Mouse (Mus musculus) heart, embryonic 10.5 days (tissue): ENCODE data around the gene Rnaseh2c. TPM values are rescaled to one million over a fixed set of nuclear protein-coding genes. Genes with fewer than 3 reads are reported as not detected.

ENCODE experiments used
- DNase-seq: peaks from one replicate; pipeline ENCODE4 v3.0.0-alpha.2; 2017; ENCODE audit warnings: low spot score
- H3K27ac ChIP-seq: fragments of 300-500 bp; sonication (generic); 2 replicates; pipeline ENCODE4 v1.5.1; 2016; ENCODE audit warnings: mild to moderate bottlenecking
- H3K27me3 ChIP-seq: fragments of 300-500 bp; sonication (generic); 2 replicates; pipeline ENCODE4 v1.6.1; 2016; ENCODE audit warnings: mild to moderate bottlenecking; ENCODE audit not compliant: poor library complexity, insufficient read depth, severe bottlenecking
- H3K36me3 ChIP-seq: fragments of 300-500 bp; sonication (generic); 2 replicates; pipeline ENCODE4 v1.6.1; 2016; ENCODE audit warnings: mild to moderate bottlenecking, moderate library complexity
- H3K4me1 ChIP-seq: fragments of 300-500 bp; sonication (generic); 2 replicates; pipeline ENCODE4 v1.6.1; 2016; ENCODE audit warnings: mild to moderate bottlenecking
- H3K4me3 ChIP-seq: fragments of 300-500 bp; sonication (generic); 2 replicates; pipeline ENCODE4 v1.5.1; 2016; ENCODE audit warnings: mild to moderate bottlenecking, moderate library complexity
- H3K9me3 ChIP-seq: fragments of 300-500 bp; sonication (generic); 2 replicates; pipeline ENCODE4 v1.6.1; 2016; ENCODE audit warnings: mild to moderate bottlenecking, moderate library complexity
- WGBS: fragments of 180-500 bp; shearing (Covaris S2); methylation state at CpG from one replicate; pipeline ENCODE4 v1.1.7; 2016; 5-methylcytosine and 5-hydroxymethylcytosine counted together
- polyA plus RNA-seq: library from polyadenylated mRNA; unstranded; fragments of >200 nt; fragmentation: Nextera tagmentation; extraction: Ambion mirVana; gene quantifications from 2 replicates; pipeline ENCODE4 v1.2.1, GENCODE M21; 2016

The Rnaseh2c gene
- polyA plus RNA-seq, 1 experiment from 2014 or later = 142 TPM

GRCm38 (mm10) chr19:5646731-5647330 lies 45.2 kb downstream of the Rnaseh2c start:
- DNase-seq = no peak
- H3K9me3 ChIP-seq = no peaks in the 10 kb centered on the region
- H3K4me1 ChIP-seq = peaks cover 29% of the 10 kb centered on the region
- H3K36me3 ChIP-seq = peaks cover 77% of the 10 kb centered on the region
- WGBS = 93% methylated on average over 8 of the region's 8 CpGs
- H3K27me3 ChIP-seq = peaks cover 5% of the 10 kb centered on the region; the same call in 1 of the 2 replicates
- H3K27ac ChIP-seq = no peak overlapping the region
- H3K4me3 ChIP-seq = no peak overlapping the region

GRCm38 (mm10) chr19:5647791-5648190 lies 46.1 kb downstream of the Rnaseh2c start:
- H3K27ac ChIP-seq = peak overlapping the region; percentile 87
- H3K4me1 ChIP-seq = peaks cover 29% of the 10 kb centered on the region
- no peak for DNase-seq
- no peak overlapping the region for H3K4me3 ChIP-seq
- peaks cover 10% of the 10 kb centered on the region for H3K27me3 ChIP-seq
- peaks cover 76% of the 10 kb centered on the region for H3K36me3 ChIP-seq
- H3K9me3 ChIP-seq = no peaks in the 10 kb centered on the region
- WGBS = 93% methylated on average over 6 of the region's 6 CpGs

- Histone ChIP-seq H3K27me3 (peaks cover 15% of the 10 kb centered on the region), H3K36me3 (peaks cover 76% of the 10 kb centered on the region), H3K27ac (peak overlapping the region; percentile 87), H3K9me3 (no peaks in the 10 kb centered on the region), H3K4me1 (peaks cover 29% of the 10 kb centered on the region), H3K4me3 (peak overlapping the region; percentile 49)
- 10% methylated on average over 26 of the region's 26 CpGs for WGBS
- peak; percentile 91 for DNase-seq
Observed at GRCm38 (mm10) chr19:5648401-5649297, 47.0 kb downstream of the Rnaseh2c start.

- Histone ChIP-seq H3K4me3 (peak overlapping the region; percentile 49), H3K36me3 (peaks cover 76% of the 10 kb centered on the region), H3K27me3 (peaks cover 21% of the 10 kb centered on the region), H3K27ac (peak overlapping the region; percentile 87), H3K4me1 (peaks cover 36% of the 10 kb centered on the region), H3K9me3 (no peaks in the 10 kb centered on the region)
- no peak for DNase-seq
- WGBS = 67% methylated on average over 6 of the region's 6 CpGs
Observed at GRCm38 (mm10) chr19:5649298-5649741, 47.6 kb downstream of the Rnaseh2c start.

GRCm38 (mm10) chr19:5651502-5652274 lies 50.0 kb downstream of the Rnaseh2c start:
- Histone ChIP-seq H3K27me3 (peaks cover 45% of the 10 kb centered on the region), H3K4me3 (no peak overlapping the region), H3K9me3 (no peaks in the 10 kb centered on the region), H3K4me1 (peaks cover 46% of the 10 kb centered on the region), H3K27ac (peak overlapping the region; percentile 29; the same call in 1 of the 2 replicates), H3K36me3 (peaks cover 76% of the 10 kb centered on the region)
- no peak for DNase-seq
- 52% methylated on average over 13 of the region's 13 CpGs for WGBS

GRCm38 (mm10) chr19:5652570-5652969 lies 50.9 kb downstream of the Rnaseh2c start:
- Histone ChIP-seq H3K27ac (no peak overlapping the region), H3K4me3 (no peak overlapping the region), H3K36me3 (peaks cover 74% of the 10 kb centered on the region), H3K27me3 (peaks cover 49% of the 10 kb centered on the region), H3K4me1 (peaks cover 42% of the 10 kb centered on the region), H3K9me3 (no peaks in the 10 kb centered on the region)
- WGBS = 77% methylated on average over 6 of the region's 6 CpGs
- DNase-seq = no peak

GRCm38 (mm10) chr19:5653969-5654719 lies 52.5 kb downstream of the Rnaseh2c start:
- Histone ChIP-seq H3K36me3 (peaks cover 79% of the 10 kb centered on the region), H3K4me1 (peaks cover 27% of the 10 kb centered on the region), H3K4me3 (peak overlapping the region; percentile 56), H3K27ac (peak overlapping the region; percentile 69), H3K9me3 (no peaks in the 10 kb centered on the region), H3K27me3 (peaks cover 49% of the 10 kb centered on the region)
- DNase-seq = no peak
- 13% methylated on average over 62 of the region's 62 CpGs for WGBS

GRCm38 (mm10) chr19:5654720-5655298 lies 53.1 kb downstream of the Rnaseh2c start:
- Histone ChIP-seq H3K4me1 (peaks cover 22% of the 10 kb centered on the region), H3K9me3 (no peaks in the 10 kb centered on the region), H3K36me3 (peaks cover 86% of the 10 kb centered on the region), H3K27ac (peak overlapping the region; percentile 69), H3K4me3 (peak overlapping the region; percentile 56), H3K27me3 (peaks cover 49% of the 10 kb centered on the region)
- DNase-seq = no peak
- WGBS = 17% methylated on average over 43 of the region's 43 CpGs

Other genes starting within 250 kb of the Rnaseh2c start
- gene Eif1ad, start 235.1 kb upstream of the Rnaseh2c start, polyA plus RNA-seq = 58.0 and 72.6 TPM in 2 replicates
- gene Banf1, start 234.7 kb upstream of the Rnaseh2c start, polyA plus RNA-seq = 533 and 575 TPM in 2 replicates
- 52.7 and 88.8 TPM in 2 replicates for gene Sart1, start 213.2 kb upstream of the Rnaseh2c start, polyA plus RNA-seq
- gene Tsga10ip, start 199.3 kb upstream of the Rnaseh2c start, polyA plus RNA-seq = 1.2 and 1.8 TPM in 2 replicates
- 173 and 209 TPM in 2 replicates for gene Drap1, start 176.9 kb upstream of the Rnaseh2c start, polyA plus RNA-seq
- gene AI837181, start 176.7 kb upstream of the Rnaseh2c start, polyA plus RNA-seq = 39.3 and 49.1 TPM in 2 replicates
- gene Fosl1, start 154.3 kb upstream of the Rnaseh2c start, polyA plus RNA-seq = 0.34 and 0.49 TPM in 2 replicates
- gene Ccdc85b, start 144.0 kb upstream of the Rnaseh2c start, polyA plus RNA-seq = 8.3 and 11.6 TPM in 2 replicates
- gene Fibp, start 141.3 kb upstream of the Rnaseh2c start, polyA plus RNA-seq = 79.5 and 87.9 TPM in 2 replicates
- 0.85 and 1.1 TPM in 2 replicates for gene Ctsw, start 133.4 kb upstream of the Rnaseh2c start, polyA plus RNA-seq
- gene Efemp2, start 127.9 kb upstream of the Rnaseh2c start, polyA plus RNA-seq = 62.7 and 92.3 TPM in 2 replicates
- gene Mus81, start 113.5 kb upstream of the Rnaseh2c start, polyA plus RNA-seq = 41.7 and 44.7 TPM in 2 replicates
- 2,322 and 2,829 TPM in 2 replicates for gene Cfl1, start 111.4 kb upstream of the Rnaseh2c start, polyA plus RNA-seq
- 0.14 and 0.25 TPM in 2 replicates for gene 1700020D05Rik, start 98.1 kb upstream of the Rnaseh2c start, polyA plus RNA-seq
- 10.6 and 15.6 TPM in 2 replicates for gene Snx32, start 91.3 kb upstream of the Rnaseh2c start, polyA plus RNA-seq
- 0.35 TPM in 1 of 2 replicates, not detected in the other for gene Ovol1, start 41.2 kb upstream of the Rnaseh2c start, polyA plus RNA-seq
- 2.2 and 2.7 TPM in 2 replicates for gene Ap5b1, start 33.8 kb upstream of the Rnaseh2c start, polyA plus RNA-seq
- gene Kat5, start 8.4 kb downstream of the Rnaseh2c start, polyA plus RNA-seq = 33.2 and 35.4 TPM in 2 replicates
- gene Rela, start 35.6 kb downstream of the Rnaseh2c start, polyA plus RNA-seq = 36.8 and 38.1 TPM in 2 replicates
- 24.7 and 28.9 TPM in 2 replicates for gene Sipa1, start 61.8 kb downstream of the Rnaseh2c start, polyA plus RNA-seq
- 33.6 and 36.0 TPM in 2 replicates for gene Map3k11, start 86.9 kb downstream of the Rnaseh2c start, polyA plus RNA-seq
- 20.1 and 26.3 TPM in 2 replicates for gene Pcnx3, start 87.0 kb downstream of the Rnaseh2c start, polyA plus RNA-seq
- 0.15 TPM in 1 of 2 replicates, not detected in the other for gene Kcnk7, start 102.5 kb downstream of the Rnaseh2c start, polyA plus RNA-seq
- gene Ehbp1l1, start 124.4 kb downstream of the Rnaseh2c start, polyA plus RNA-seq = 69.0 and 130 TPM in 2 replicates
- gene Fam89b, start 127.8 kb downstream of the Rnaseh2c start, polyA plus RNA-seq = 75.9 and 88.9 TPM in 2 replicates
- gene Ltbp3, start 139.0 kb downstream of the Rnaseh2c start, polyA plus RNA-seq = 4.2 and 4.3 TPM in 2 replicates
- gene Scyl1, start 169.5 kb downstream of the Rnaseh2c start, polyA plus RNA-seq = 74.4 and 75.2 TPM in 2 replicates